Mouse (Mus musculus): ENCODE data around the gene Prkg1.
A peak's percentile ranks its signal among the peaks of the same experiment; 100 is the strongest.
"Not testable (repeated sequence)": the region's sequence is repeated elsewhere in the genome, so short reads cannot be mapped to it uniquely, and the experiment has no call there.

Prkg1 gene

GRCm38 (mm10) chr19:30637471-30637870 is 1127.4 kb downstream of the Prkg1 start:
- DNase-seq (ENCODE audit: low read depth, low spot score): peak; percentile 1

GRCm38 (mm10) chr19:30631051-30631450 is 1133.8 kb downstream of the Prkg1 start:
- DNase-seq (ENCODE audit: low read depth, low spot score): no peak

- DNase-seq (ENCODE audit: low read depth, low spot score): no peak
Observed at GRCm38 (mm10) chr19:30626036-30626435, 1138.8 kb downstream of the Prkg1 start.

GRCm38 (mm10) chr19:30625391-30625790 is 1139.4 kb downstream of the Prkg1 start:
- DNase-seq (ENCODE audit: low read depth, low spot score): no peak

- no peak for DNase-seq (ENCODE audit: low read depth, low spot score)
Observed at GRCm38 (mm10) chr19:30623620-30624019, 1141.2 kb downstream of the Prkg1 start.

GRCm38 (mm10) chr19:30613150-30613865 is 1151.5 kb downstream of the Prkg1 start:
- DNase-seq (ENCODE audit: low read depth, low spot score): no peak

GRCm38 (mm10) chr19:30586366-30586765 is 1178.5 kb downstream of the Prkg1 start:
- DNase-seq (ENCODE audit: low read depth, low spot score): no peak

- no peak for DNase-seq (ENCODE audit: low read depth, low spot score)
Observed at GRCm38 (mm10) chr19:30564516-30564915, 1200.3 kb downstream of the Prkg1 start.

GRCm38 (mm10) chr19:30563876-30564275 is 1201.0 kb downstream of the Prkg1 start:
- no peak for DNase-seq (ENCODE audit: low read depth, low spot score)

GRCm38 (mm10) chr19:30558024-30558423 is 1206.8 kb downstream of the Prkg1 start:
- no peak for DNase-seq (ENCODE audit: low read depth, low spot score)

GRCm38 (mm10) chr19:30554467-30554881 is 1210.4 kb downstream of the Prkg1 start:
- DNase-seq (ENCODE audit: low read depth, low spot score): no peak

GRCm38 (mm10) chr19:30553740-30554139 is 1211.1 kb downstream of the Prkg1 start:
- DNase-seq (ENCODE audit: low read depth, low spot score): no peak

- no peak for DNase-seq (ENCODE audit: low read depth, low spot score)
Observed at GRCm38 (mm10) chr19:30552260-30552659, 1212.6 kb downstream of the Prkg1 start.

GRCm38 (mm10) chr19:30549854-30550647 is 1214.8 kb downstream of the Prkg1 start:
- DNase-seq (ENCODE audit: low read depth, low spot score): no peak

GRCm38 (mm10) chr19:30549044-30549853 is 1215.6 kb downstream of the Prkg1 start, which contains the start of gene Dkk1:
Gene Dkk1 (minus strand): TSS chr19:30549665.
- DNase-seq (ENCODE audit: low read depth, low spot score): no peak

GRCm38 (mm10) chr19:30548411-30549043 is 1216.3 kb downstream of the Prkg1 start:
- DNase-seq (ENCODE audit: low read depth, low spot score): no peak

- not testable (repeated sequence) for DNase-seq (ENCODE audit: low read depth, low spot score)
Observed at GRCm38 (mm10) chr19:30539365-30539941, 1225.4 kb downstream of the Prkg1 start.

GRCm38 (mm10) chr19:30516771-30517170 is 1248.1 kb downstream of the Prkg1 start:
- DNase-seq (ENCODE audit: low read depth, low spot score): no peak
